Mouse (Mus musculus) cortical plate, adult 2 months (tissue): ENCODE results near the gene Msrb3. TPM values are rescaled to one million over a fixed set of nuclear protein-coding genes. Genes with fewer than 3 reads are reported as not detected.

Source experiments
- H3K27ac ChIP-seq: fragments of 200-500 bp; 2 replicates; pipeline ENCODE4 v1.5.1; 2012; ENCODE audit warnings: low read length, control low read depth, inconsistent platforms; ENCODE audit not compliant: insufficient read depth
- H3K4me1 ChIP-seq: fragments of 200-500 bp; 2 replicates; pipeline ENCODE4 v1.6.1; 2011; ENCODE audit warnings: low read length; ENCODE audit not compliant: control insufficient read depth, insufficient read depth
- H3K4me3 ChIP-seq: fragments of 200-500 bp; 2 replicates; pipeline ENCODE4 v1.5.1; 2011; ENCODE audit warnings: mild to moderate bottlenecking, low read length, control low read depth; ENCODE audit not compliant: insufficient read depth
- CTCF ChIP-seq: fragments of 200-500 bp; IDR thresholded peaks from 2 replicates; pipeline ENCODE4 v1.5.1; 2011; ENCODE audit warnings: mild to moderate bottlenecking, control low read depth, low read length; ENCODE audit not compliant: insufficient read depth; ENCODE audit errors: extremely low read depth
- POLR2A ChIP-seq: fragments of 200-500 bp; IDR thresholded peaks from 2 replicates; pipeline ENCODE4 v1.6.1; 2011; ENCODE audit warnings: mild to moderate bottlenecking, low read length, control low read depth; ENCODE audit not compliant: insufficient read depth; ENCODE audit errors: extremely low read depth
- polyA plus RNA-seq: library from polyadenylated mRNA; depleted of rRNA; stranded (reverse); fragments of >200 nt; gene quantifications from 2 replicates; pipeline ENCODE4 v1.2.3, GENCODE M21; 2012; rRNA removed

The Msrb3 gene
- 7.6 and 8.0 TPM in 2 replicates for polyA plus RNA-seq

- Histone ChIP-seq H3K4me1 (no peaks in the 10 kb centered on the region; the same call in none of the 2 replicates), H3K27ac (peak within 1 kb of the TSS; percentile 53; the same call in 1 of the 2 replicates), H3K4me3 (peak within 1 kb of the TSS; percentile 37)
- TF ChIP-seq POLR2A (no peak), CTCF (no peak)
These were observed at the start of gene Msrb3 for GRCm38 (mm10) chr10:120898785-120899762. TSS of gene Msrb3 (minus strand) at chr10:120899101.

GRCm38 (mm10) chr10:120948461-120948860 is 49.6 kb upstream of the Msrb3 start:
- no peak overlapping the region for H3K4me3 ChIP-seq
- no peak for TF ChIP-seq CTCF
- no peak for TF ChIP-seq POLR2A
- peaks cover 3% of the 10 kb centered on the region for H3K4me1 ChIP-seq
- no peak overlapping the region for H3K27ac ChIP-seq

GRCm38 (mm10) chr10:120947842-120948241 is 48.9 kb upstream of the Msrb3 start:
- TF ChIP-seq POLR2A (no peak), CTCF (no peak)
- Histone ChIP-seq H3K27ac (no peak overlapping the region), H3K4me1 (peaks cover under 1% of the 10 kb centered on the region; the same call in 1 of the 2 replicates), H3K4me3 (no peak overlapping the region)

GRCm38 (mm10) chr10:120946847-120947246 is 47.9 kb upstream of the Msrb3 start:
- H3K4me3 ChIP-seq, result no peak overlapping the region
- H3K27ac ChIP-seq, result no peak overlapping the region
- no peaks in the 10 kb centered on the region for H3K4me1 ChIP-seq
- TF ChIP-seq POLR2A, result no peak
- TF ChIP-seq CTCF, result no peak

- H3K27ac ChIP-seq, result no peak overlapping the region
- no peaks in the 10 kb centered on the region for H3K4me1 ChIP-seq
- no peak overlapping the region for H3K4me3 ChIP-seq
- TF ChIP-seq CTCF, result no peak
- TF ChIP-seq POLR2A, result no peak
These were observed 40.0 kb upstream of the Msrb3 start for GRCm38 (mm10) chr10:120938904-120939208.

GRCm38 (mm10) chr10:120938077-120938903 is 39.4 kb upstream of the Msrb3 start:
- Histone ChIP-seq H3K4me1 (no peaks in the 10 kb centered on the region), H3K27ac (no peak overlapping the region), H3K4me3 (no peak overlapping the region)
- TF ChIP-seq POLR2A, result no peak
- peak; percentile 72 for TF ChIP-seq CTCF

GRCm38 (mm10) chr10:120929536-120929935 is 30.6 kb upstream of the Msrb3 start:
- Histone ChIP-seq H3K4me3 (no peak overlapping the region), H3K27ac (no peak overlapping the region), H3K4me1 (no peaks in the 10 kb centered on the region)
- no peak for TF ChIP-seq POLR2A
- TF ChIP-seq CTCF, result no peak

- TF ChIP-seq POLR2A (no peak), CTCF (no peak)
- H3K27ac ChIP-seq, result no peak overlapping the region
- no peaks in the 10 kb centered on the region for H3K4me1 ChIP-seq
- H3K4me3 ChIP-seq, result no peak overlapping the region
These were observed 29.3 kb upstream of the Msrb3 start for GRCm38 (mm10) chr10:120928183-120928582.

GRCm38 (mm10) chr10:120926156-120926555 is 27.3 kb upstream of the Msrb3 start:
- H3K4me3 ChIP-seq, result no peak overlapping the region
- no peaks in the 10 kb centered on the region for H3K4me1 ChIP-seq
- no peak overlapping the region for H3K27ac ChIP-seq
- TF ChIP-seq POLR2A (no peak), CTCF (no peak)
